Mouse (Mus musculus): ENCODE results near the gene Thada. TPM values are rescaled to one million over a fixed set of nuclear protein-coding genes. Genes with fewer than 3 reads are reported as not detected.

Gene Thada
- total and polyA plus RNA-seq, 3 experiments = 17.3 to 26.7 (median 22.2) TPM

GRCm38 (mm10) chr17:84155516-84156226 lies 310.3 kb downstream of the Thada start:
- TF ChIP-seq USF2 (conservative IDR thresholded peaks at IDR 0.05; ENCODE audit: low read depth, low read length) (no peak), MAZ (IDR thresholded peaks at IDR 0.05; ENCODE audit: low read depth, low read length) (no peak), PAX5 (IDR thresholded peaks at IDR 0.05; ENCODE audit: low read length) (no peak), MAFK (IDR thresholded peaks at IDR 0.05; ENCODE audit: insufficient replicate concordance, low read length) (no peak)
- in situ Hi-C loops (cut with MboI; ENCODE audit: low pct_ligation_motif_present, low pct_unique_long_range_greater_than_20kb, low sequenced_read_pairs) = no loop called here
- H3K36me3 ChIP-seq (replicated peaks in 1 of 2; ENCODE audit: control insufficient read depth in 1 of 2, insufficient read depth in 1 of 2, low read length in 1 of 2) = no peaks in the 10 kb centered on the region
- no peaks in the 10 kb centered on the region for H3K79me2 ChIP-seq (replicated peaks; ENCODE audit: control insufficient read depth, extremely low read depth, insufficient read depth, poor library complexity, severe bottlenecking)
- dilution Hi-C loops (cut with MboI; ENCODE audit: extremely low pct_ligation_motif_present, extremely low pct_unique_long_range_greater_than_20kb, low sequenced_read_pairs) = no loop called here
- H3K9me3 ChIP-seq (replicated peaks; ENCODE audit: low read length) = no peaks in the 10 kb centered on the region
- H3K4me2 ChIP-seq (ENCODE audit: insufficient read depth, low read depth, poor library complexity, severe bottlenecking) = no peak overlapping the region
- DNase-seq (ENCODE audit: extremely low read depth) = no peak
- no peak overlapping the region for H3K4me3 ChIP-seq (replicated peaks in 1 of 3; ENCODE audit: low read depth in 2 of 3, low read length in 2 of 3, poor library complexity in 1 of 3)
- H3K27me3 ChIP-seq (replicated peaks) = peaks cover 3% of the 10 kb centered on the region
- H3K9ac ChIP-seq (ENCODE audit: insufficient read depth, low read depth) = no peak overlapping the region
- H3K4me1 ChIP-seq (ENCODE audit: control insufficient read depth in 1 of 2, insufficient read depth in 2 of 2) = peaks cover 8 to 14% of the 10 kb centered on the region in 2 experiments; a peak in 3 of 4 replicates
- H3K27ac ChIP-seq (ENCODE audit: insufficient read depth, low read depth) = no peak overlapping the region

DNA sequence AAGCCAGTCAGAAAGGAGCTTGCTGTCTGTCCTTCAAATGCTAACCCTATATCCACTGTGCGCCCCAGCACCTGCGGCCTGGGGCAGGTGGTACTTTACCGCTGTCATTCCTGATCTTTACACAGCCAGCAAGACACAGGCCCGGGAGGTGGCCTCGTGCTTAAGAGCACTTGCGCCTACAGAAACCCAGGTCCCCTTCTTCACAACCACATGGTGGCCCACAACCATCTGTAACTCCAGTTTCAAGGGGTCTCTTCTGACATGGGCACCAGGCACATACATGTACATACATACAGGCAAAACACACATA lies 311.0 kb downstream of the Thada start:
- in situ Hi-C loops (cut with MboI; ENCODE audit: low pct_ligation_motif_present, low pct_unique_long_range_greater_than_20kb, low sequenced_read_pairs) = no loop called here
- H3K9ac ChIP-seq (ENCODE audit: insufficient read depth, low read depth) = no peak overlapping the region
- H3K4me1 ChIP-seq (ENCODE audit: control insufficient read depth in 1 of 2, insufficient read depth in 2 of 2) = peaks cover 8 to 20% of the 10 kb centered on the region in 2 experiments; a peak in 3 of 4 replicates
- H3K36me3 ChIP-seq (replicated peaks in 1 of 2; ENCODE audit: control insufficient read depth in 1 of 2, insufficient read depth in 1 of 2, low read length in 1 of 2) = no peaks in the 10 kb centered on the region
- no peak overlapping the region for H3K4me2 ChIP-seq (ENCODE audit: insufficient read depth, low read depth, poor library complexity, severe bottlenecking)
- H3K27me3 ChIP-seq (replicated peaks) = peaks cover 3% of the 10 kb centered on the region
- TF ChIP-seq PAX5 (IDR thresholded peaks at IDR 0.05; ENCODE audit: low read length) (no peak), RCOR1 (conservative IDR thresholded peaks at IDR 0.05; ENCODE audit: low read depth, low read length) (no peak), MAZ (IDR thresholded peaks at IDR 0.05; ENCODE audit: low read depth, low read length) (no peak), JUND (conservative IDR thresholded peaks at IDR 0.05; ENCODE audit: low read depth, low read length) (no peak), ZMIZ1 (IDR thresholded peaks at IDR 0.05; ENCODE audit: low read depth, low read length) (no peak), ZNF384 (IDR thresholded peaks at IDR 0.05; ENCODE audit: low read depth, low read length) (no peak), ETS1 (conservative IDR thresholded peaks at IDR 0.05; ENCODE audit: low read depth, low read length) (no peak), TCF12 (IDR thresholded peaks at IDR 0.05; ENCODE audit: low read depth, low read length) (no peak), BHLHE40 (IDR thresholded peaks at IDR 0.05; ENCODE audit: low read depth, low read length) (no peak), CHD2 (IDR thresholded peaks at IDR 0.05; ENCODE audit: low read length) (no peak), MYC (IDR thresholded peaks at IDR 0.05; ENCODE audit: low read depth, low read length) (no peak), ZC3H11A (IDR thresholded peaks at IDR 0.05; ENCODE audit: low read depth, low read length) (no peak), JUN (IDR thresholded peaks at IDR 0.05; ENCODE audit: insufficient read depth, low read depth, low read length) (no peak), ZKSCAN1 (IDR thresholded peaks at IDR 0.05; ENCODE audit: borderline replicate concordance, low read depth, low read length) (no peak)
- no peak overlapping the region for H3K27ac ChIP-seq (ENCODE audit: insufficient read depth, low read depth)
- no peaks in the 10 kb centered on the region for H3K79me2 ChIP-seq (replicated peaks; ENCODE audit: control insufficient read depth, extremely low read depth, insufficient read depth, poor library complexity, severe bottlenecking)
- dilution Hi-C loops (cut with MboI; ENCODE audit: extremely low pct_ligation_motif_present, extremely low pct_unique_long_range_greater_than_20kb, low sequenced_read_pairs) = no loop called here
- no peak for DNase-seq (ENCODE audit: extremely low read depth)
- H3K4me3 ChIP-seq (replicated peaks in 1 of 3; ENCODE audit: low read depth in 2 of 3, low read length in 2 of 3, poor library complexity in 1 of 3) = no peak overlapping the region
- no peaks in the 10 kb centered on the region for H3K9me3 ChIP-seq (replicated peaks; ENCODE audit: low read length)

Measured in CH12.LX (cell line).